Mouse (Mus musculus) adrenal gland (tissue): ENCODE measurements around the gene Itga3.

Experiments used
- intact Hi-C: fragments of 180-260 bp; cut with DNase I; formaldehyde crosslinking; loops from one replicate; pipeline ENCODE4 v1.15.1; 2025

The Itga3 gene

GRCm38 (mm10) chr11:95006525-95007219 lies 69.9 kb downstream of the Itga3 start:
- intact Hi-C loops, result no loop called here

DNA sequence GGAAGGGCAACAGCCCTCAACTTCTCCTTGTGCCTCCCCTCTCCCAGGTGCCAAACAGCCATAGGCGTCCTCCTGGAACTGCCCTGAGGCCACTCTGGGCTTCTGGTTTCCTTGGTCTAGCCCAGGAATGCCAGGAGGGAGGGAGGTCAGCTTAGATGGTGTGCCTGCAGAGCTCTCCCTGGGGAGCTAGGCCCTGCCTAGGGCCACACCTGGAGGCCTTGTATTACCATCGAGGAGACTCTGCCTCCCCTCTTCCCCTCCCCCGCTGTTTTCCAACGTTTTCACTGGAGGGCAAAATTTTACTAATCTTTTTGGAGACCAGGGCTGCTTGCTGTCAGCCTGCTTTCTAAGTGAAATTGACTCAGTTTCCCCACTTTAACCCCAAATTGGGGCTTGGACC lies 70.6 kb downstream of the Itga3 start:
- intact Hi-C loops, result no loop called here

GRCm38 (mm10) chr11:95004937-95005198 lies 71.7 kb downstream of the Itga3 start:
- intact Hi-C loops, result no loop called here

DNA sequence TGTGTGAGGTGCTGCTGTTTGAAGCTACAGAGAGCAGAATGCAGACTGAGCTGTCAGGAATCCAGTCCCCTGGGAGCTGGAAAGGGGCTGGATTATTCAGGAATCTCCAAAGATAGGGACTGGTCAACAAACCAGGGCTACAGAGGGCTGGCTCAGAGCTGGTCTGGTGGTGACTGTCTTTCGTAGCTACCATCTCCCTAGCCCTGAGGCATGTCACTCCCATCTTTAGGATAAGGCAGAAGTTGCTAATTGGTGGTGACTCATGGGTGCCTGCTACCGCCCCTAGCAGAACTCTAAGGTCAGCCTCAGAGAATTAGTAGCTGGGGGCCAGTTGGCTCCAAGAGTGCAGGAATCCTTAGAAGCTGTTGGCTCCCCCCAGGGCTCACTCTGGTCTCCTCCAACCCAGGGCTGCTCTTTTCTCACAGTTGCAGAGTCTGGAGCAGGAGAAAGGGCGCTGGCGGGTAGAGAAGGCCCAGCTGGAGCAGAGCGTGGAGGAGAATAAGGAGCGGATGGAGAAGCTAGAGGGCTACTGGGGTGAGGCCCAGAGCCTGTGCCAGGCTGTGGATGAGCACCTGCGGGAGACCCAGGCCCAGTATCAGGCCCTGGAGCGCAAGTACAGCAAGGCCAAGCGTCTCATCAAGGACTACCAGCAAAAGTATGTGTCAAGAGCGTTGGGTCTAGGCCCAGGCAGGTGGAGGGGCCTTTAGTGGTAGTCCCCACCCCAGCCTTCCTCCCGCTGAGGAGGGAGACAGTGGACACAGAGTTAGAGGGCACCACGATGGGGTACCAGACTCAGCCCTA lies 72.3 kb downstream of the Itga3 start:
- intact Hi-C loops, result no loop called here

DNA sequence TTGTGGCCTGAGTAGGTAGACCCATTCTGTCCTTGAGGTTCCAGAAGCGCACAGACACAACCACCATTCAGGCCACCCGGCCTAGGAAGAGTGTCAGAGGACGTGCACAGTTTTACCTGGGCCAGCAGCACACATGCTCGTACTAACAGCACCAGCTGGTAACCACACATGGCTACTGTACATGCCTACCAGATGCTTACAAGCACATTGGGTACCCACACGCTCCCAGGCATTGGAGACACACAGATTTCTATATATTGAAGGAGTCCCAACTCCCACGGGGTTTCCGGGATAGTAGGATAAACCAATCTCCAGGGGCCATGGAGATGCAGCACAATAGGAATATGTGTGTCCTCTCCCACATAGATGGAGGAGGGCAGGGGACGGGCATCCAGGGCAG lies 73.9 kb downstream of the Itga3 start:
- intact Hi-C loops, result no loop called here

GRCm38 (mm10) chr11:95001584-95002347 lies 74.8 kb downstream of the Itga3 start:
- intact Hi-C loops, result loop anchor here (2.0 kb wide), 1 partner anchor 23 kb away; no protein-coding TSS in a partner anchor

DNA sequence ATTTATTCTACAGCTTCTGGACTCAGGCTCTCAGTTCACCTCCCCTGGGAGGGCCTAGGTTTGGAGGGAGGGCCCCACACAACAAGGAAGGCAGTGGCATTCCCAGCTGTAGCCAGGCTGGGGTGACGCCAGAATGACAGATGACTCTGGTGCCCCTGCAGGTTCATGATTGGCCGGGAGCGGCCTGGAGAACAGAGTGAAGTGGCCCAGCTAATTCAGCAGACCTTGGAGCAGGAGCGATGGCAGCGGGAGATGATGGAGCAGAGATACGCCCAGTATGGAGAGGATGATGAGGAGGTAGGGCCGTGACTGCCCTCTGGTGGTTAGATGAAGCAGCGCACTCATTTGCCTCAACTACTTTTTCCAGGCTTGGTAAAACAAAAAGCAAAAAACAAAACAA lies 75.5 kb downstream of the Itga3 start:
- intact Hi-C loops, result loop anchor here (2.0 kb wide), 1 partner anchor 22 kb away; no protein-coding TSS in a partner anchor

DNA sequence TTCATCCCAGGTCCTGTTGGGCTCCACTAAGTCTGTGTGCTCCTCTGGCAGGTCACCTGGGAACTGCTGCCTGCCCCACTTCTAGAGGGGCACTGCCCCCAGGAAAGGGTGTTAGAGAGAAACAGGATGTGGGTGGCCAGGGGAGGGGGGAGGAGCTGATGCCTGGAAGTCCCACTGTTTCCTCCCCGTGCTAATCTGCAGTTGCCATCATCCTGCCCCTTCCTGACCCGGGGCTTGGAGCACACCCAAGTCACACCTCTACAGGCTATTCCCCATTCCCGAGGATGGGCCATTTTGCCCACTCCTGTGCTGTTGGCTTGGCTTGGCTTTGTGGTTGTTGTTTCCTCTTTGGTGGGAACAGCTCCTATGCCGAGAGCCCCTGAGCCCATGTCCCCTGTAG lies 76.1 kb downstream of the Itga3 start:
- intact Hi-C loops, result loop anchor here (2.0 kb wide), 1 partner anchor 22 kb away; no protein-coding TSS in a partner anchor

GRCm38 (mm10) chr11:95000128-95000527 lies 76.5 kb downstream of the Itga3 start:
- intact Hi-C loops, result loop anchor here (2.0 kb wide), 1 partner anchor 21 kb away; no protein-coding TSS in a partner anchor

- intact Hi-C loops, result no loop called here
Measured at GRCm38 (mm10) chr11:94998041-94998531, 78.5 kb downstream of the Itga3 start.

DNA sequence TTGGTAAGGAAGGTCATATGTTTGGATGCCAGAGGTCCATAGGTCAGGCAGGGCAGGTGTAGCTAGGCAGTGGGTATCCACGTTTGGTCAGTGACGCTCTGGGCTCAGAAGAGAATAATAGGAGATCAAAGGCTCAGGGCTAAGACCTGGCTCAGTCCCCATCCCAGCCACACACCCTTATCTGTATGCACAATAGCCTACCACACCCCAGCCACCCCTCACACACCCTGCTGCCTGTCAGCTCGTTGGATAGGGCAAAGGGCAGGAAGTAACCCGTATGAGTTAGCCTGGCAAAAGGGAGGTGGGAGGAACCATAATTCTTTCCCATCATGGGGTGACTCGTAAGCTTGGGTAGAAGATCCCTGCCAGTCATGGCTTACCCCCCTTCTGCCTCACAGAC lies 79.0 kb downstream of the Itga3 start:
- intact Hi-C loops, result no loop called here

GRCm38 (mm10) chr11:94996984-94997383 lies 79.6 kb downstream of the Itga3 start:
- intact Hi-C loops, result no loop called here

- intact Hi-C loops, result no loop called here
Measured at GRCm38 (mm10) chr11:94996101-94996500, 80.5 kb downstream of the Itga3 start.

DNA sequence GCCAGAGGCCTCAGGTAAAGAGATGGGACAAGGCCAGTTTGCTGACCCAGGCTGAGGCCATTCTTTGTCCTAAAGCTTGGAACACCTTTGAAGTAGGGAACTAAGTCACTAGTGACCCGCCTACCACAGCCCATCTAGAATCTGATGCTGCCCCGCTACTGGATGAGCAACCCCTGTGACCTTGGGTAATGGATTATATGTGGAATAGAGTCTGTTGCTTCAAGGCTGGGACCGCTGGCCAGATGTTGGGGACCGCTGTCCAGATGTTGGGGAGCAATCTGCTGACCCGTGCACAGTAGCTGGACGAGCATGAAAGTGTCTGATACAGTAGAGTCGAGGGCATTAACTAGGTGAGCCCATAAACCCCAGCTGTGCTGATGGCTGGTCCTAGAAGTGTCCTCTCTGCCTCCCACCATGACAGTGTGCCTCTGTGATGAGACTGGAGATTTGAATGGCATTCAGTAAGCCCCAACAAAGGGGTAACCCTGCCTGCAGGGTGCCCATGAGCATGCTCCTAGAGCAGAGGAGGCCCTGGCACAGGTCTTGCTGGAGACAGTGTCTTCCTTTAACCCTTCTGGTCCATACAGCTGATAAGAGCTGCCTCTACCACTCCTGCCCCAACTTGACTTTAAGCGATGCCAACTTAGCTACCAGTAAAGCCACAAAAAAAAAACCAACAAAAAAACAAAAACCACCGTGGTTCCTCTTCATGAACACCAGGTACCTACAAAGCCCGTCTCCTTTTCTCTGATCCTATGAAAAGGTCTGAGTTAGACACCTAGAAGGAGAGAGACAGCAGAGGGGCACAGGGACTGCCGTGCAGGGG lies 81.4 kb downstream of the Itga3 start:
- intact Hi-C loops, result no loop called here
